Mouse (Mus musculus): Measurements from ENCODE around the gene Abl2. TPM values are rescaled to one million over a fixed set of nuclear protein-coding genes. Genes with fewer than 3 reads are reported as not detected.

Abl2 gene
- total and polyA plus RNA-seq, 2 experiments from 2014 or later: 4.6 to 29.2 TPM

DNA sequence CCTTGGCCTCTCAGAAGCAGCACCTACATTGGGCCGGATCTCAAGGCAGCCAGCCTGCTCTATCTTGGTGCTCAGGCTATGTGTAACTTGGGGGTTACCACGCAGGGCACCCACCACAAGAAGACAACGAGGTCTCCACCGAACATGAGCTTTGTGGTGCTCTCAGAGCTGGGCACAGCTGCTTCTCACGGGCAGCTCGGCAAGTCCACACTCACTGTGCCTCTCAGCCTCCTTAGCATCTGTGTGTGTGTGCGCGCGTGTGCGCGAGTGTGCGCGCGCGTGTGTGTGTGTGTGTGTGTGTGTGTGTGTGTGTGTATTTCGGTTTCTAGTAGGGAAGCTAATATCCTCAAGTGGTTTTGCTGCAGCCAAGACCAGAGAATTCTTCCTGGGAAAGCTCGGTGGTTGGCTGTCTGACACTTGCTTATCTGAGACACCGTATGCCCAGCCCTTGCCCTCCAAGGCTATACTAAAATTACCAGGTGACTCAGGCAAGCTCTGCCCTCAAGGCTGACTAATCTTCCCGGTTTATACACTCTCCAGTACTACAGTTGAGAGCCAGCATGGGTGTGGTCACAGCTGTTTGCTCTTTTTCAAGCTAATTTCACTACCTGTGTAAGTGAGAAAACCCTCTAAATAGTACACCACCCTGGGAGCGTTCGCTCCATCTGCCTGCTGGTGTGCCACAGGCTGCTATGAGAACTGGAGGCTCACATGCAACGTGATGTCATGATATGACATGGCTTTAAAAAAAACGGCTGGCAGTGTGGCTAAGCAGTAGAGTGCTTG is 108.7 kb downstream of the Abl2 start:
- ATAC-seq (peak; percentile 29; the same call in 1 of the 2 replicates), DNase-seq (no peak)
- H3K9me3 ChIP-seq (ENCODE audit: low read length): no peaks in the 10 kb centered on the region
- H3K9ac ChIP-seq: no peak overlapping the region
- no peaks in the 10 kb centered on the region for H3K27me3 ChIP-seq (ENCODE audit: insufficient read depth, low read length)
- H3K4me1 ChIP-seq (ENCODE audit: insufficient read depth): no peaks in the 10 kb centered on the region
- H3K27ac ChIP-seq (ENCODE audit: low read depth, low read length): no peak overlapping the region
- WGBS: 89% methylated on average over 23 of the region's 23 CpGs
- H3K4me2 ChIP-seq (ENCODE audit: low read depth): no peak overlapping the region
- no peak for TF ChIP-seq CTCF (IDR thresholded peaks at IDR 0.05; ENCODE audit: low read depth)
- H3K4me3 ChIP-seq (ENCODE audit: low read depth, low read length): no peak overlapping the region
- H3K36me3 ChIP-seq (ENCODE audit: insufficient read depth): no peaks in the 10 kb centered on the region

DNA sequence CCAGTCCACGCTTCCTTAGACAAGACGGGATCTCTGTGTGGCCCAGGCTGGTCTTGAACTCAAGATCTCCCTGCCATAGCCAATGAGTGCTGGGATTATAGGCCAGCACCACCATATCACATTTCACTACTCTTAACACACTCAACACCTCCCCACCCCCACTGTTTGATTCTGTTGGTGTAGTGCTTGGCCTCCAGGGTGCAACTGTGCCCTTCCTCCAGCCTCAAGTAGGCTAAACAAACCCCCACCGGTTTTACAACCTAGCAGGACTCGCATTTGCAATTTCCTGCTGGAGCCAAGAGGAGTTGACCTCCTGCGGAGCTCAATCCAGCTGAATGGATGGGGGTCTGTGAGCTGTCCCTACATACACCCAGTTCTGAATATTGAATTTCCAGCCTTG is 110.0 kb downstream of the Abl2 start:
- TF ChIP-seq CTCF (IDR thresholded peaks at IDR 0.05; ENCODE audit: low read depth): no peak
- no peak overlapping the region for H3K27ac ChIP-seq (ENCODE audit: low read depth, low read length)
- DNase-seq: no peak
- no peaks in the 10 kb centered on the region for H3K4me1 ChIP-seq (ENCODE audit: insufficient read depth)
- no peak overlapping the region for H3K4me3 ChIP-seq (ENCODE audit: low read depth, low read length)
- no peaks in the 10 kb centered on the region for H3K36me3 ChIP-seq (ENCODE audit: insufficient read depth)
- no peak for ATAC-seq
- H3K4me2 ChIP-seq (ENCODE audit: low read depth): no peak overlapping the region
- no peak overlapping the region for H3K9ac ChIP-seq
- no peaks in the 10 kb centered on the region for H3K27me3 ChIP-seq (ENCODE audit: insufficient read depth, low read length)
- 50% methylated on average over 5 of the region's 5 CpGs for WGBS
- no peaks in the 10 kb centered on the region for H3K9me3 ChIP-seq (ENCODE audit: low read length)

DNA sequence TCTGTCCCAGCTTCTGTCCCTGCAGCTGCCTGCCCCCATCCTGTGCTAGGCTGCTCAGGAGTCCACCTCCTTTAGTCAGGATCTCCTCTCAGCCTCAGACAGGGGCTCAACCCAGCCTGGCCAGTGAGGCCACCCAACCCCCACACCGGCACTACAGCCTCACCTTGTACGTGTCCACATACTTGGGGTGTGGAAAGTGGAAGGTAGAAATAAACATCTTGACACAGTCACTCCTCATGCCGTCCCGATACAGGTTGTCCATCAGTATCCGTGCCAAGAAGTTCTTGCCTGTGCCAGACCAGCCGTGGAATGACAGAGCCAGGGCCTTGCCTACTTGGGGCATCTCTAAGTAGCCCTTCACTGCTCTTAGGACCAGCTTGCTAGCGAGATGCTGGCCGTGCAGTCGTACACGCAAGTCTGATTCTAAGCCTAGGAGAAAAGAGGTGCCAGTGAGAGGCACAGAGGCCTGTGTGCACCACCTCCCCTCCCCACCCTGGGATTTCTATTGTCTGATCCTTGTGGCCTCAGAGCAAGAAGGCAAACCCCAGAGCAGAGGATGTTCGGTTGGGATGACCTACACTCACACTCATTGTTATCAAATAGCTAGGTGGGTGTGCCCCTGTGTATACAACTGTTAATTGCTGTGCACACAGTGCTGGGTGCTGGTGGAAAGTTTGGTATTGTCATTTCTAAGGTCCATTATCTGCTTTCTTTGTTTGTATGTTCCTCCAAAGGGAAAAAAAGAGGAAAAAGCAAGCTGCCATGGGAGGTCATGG is 110.8 kb downstream of the Abl2 start:
- no peaks in the 10 kb centered on the region for H3K9me3 ChIP-seq (ENCODE audit: low read length)
- WGBS: 52% methylated on average over 11 of the region's 11 CpGs
- H3K27ac ChIP-seq (ENCODE audit: low read depth, low read length): no peak overlapping the region
- H3K4me1 ChIP-seq (ENCODE audit: insufficient read depth): no peaks in the 10 kb centered on the region
- no peak for TF ChIP-seq CTCF (IDR thresholded peaks at IDR 0.05; ENCODE audit: low read depth)
- DNase-seq (no peak), ATAC-seq (no peak)
- H3K4me3 ChIP-seq (ENCODE audit: low read depth, low read length): no peak overlapping the region
- no peak overlapping the region for H3K4me2 ChIP-seq (ENCODE audit: low read depth)
- 0 out of 2 replicates have a peak, but pooled peaks cover under 1% of the 10 kb centered on the region for H3K27me3 ChIP-seq (ENCODE audit: insufficient read depth, low read length)
- H3K36me3 ChIP-seq (ENCODE audit: insufficient read depth): no peaks in the 10 kb centered on the region
- no peak overlapping the region for H3K9ac ChIP-seq

DNA sequence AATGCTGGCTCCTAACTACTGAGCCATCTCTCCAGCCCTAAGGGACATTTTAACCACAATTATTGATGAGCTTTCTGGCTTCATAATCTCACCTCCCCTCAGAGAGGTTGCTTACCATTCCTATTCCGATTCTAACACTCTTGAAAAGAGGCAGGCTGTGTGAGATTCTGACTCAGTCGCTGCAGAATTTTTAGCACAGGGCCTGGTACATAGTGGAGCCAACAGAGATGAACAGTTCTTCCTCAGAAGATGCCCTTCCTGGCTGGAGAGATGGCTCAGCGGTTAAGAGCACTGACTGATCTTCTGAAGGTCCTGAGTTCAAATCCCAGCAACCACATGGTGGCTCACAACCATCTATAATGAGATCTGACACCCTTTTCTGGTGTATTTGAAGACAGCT is 113.3 kb downstream of the Abl2 start:
- 0 out of 2 replicates have a peak, but pooled peaks cover 3% of the 10 kb centered on the region for H3K27me3 ChIP-seq (ENCODE audit: insufficient read depth, low read length)
- no peak overlapping the region for H3K4me2 ChIP-seq (ENCODE audit: low read depth)
- no peak overlapping the region for H3K9ac ChIP-seq
- DNase-seq: no peak
- 96% methylated on average over 3 of the region's 3 CpGs for WGBS
- H3K36me3 ChIP-seq (ENCODE audit: insufficient read depth): no peaks in the 10 kb centered on the region
- no peak overlapping the region for H3K27ac ChIP-seq (ENCODE audit: low read depth, low read length)
- H3K4me1 ChIP-seq (ENCODE audit: insufficient read depth): no peaks in the 10 kb centered on the region
- no peak for TF ChIP-seq CTCF (IDR thresholded peaks at IDR 0.05; ENCODE audit: low read depth)
- H3K4me3 ChIP-seq (ENCODE audit: low read depth, low read length): no peak overlapping the region
- H3K9me3 ChIP-seq (ENCODE audit: low read length): no peaks in the 10 kb centered on the region
- no peak for ATAC-seq

DNA sequence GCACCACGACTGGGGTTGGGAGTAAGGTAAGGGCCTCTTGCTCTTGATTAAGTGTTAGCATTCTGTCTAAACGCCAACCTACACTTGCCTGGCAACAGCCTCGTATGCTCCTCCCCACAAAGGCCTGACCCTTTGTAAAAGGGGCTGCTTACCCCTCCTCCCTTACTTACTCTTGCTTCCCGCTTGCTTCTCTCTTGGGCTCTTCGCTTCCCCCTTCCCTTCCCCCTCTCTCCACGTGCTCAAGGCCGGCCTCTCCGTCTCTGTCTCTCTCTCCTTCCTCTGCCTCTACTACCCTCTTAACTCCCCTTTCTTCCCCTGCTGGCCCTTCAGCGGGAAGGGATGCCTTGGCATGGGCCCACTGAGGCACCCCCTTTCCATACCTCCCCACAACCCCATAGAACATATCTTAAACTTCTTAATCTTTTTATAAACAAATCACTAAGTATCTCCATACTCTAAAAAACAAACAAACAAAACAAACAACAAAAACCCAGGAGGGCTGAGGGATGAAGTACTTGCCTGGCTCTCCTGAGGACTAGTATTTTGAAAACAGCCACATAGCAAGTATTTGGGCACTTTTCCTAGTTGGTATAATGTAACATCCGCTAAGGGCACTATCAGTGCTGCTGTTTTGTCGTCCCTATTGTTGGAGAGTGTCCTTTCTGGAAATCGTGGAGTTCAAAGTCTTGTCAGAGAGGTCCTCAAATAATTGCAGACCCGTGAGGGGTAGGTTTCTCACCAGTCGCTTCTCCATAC is 114.3 kb downstream of the Abl2 start:
- H3K36me3 ChIP-seq (ENCODE audit: insufficient read depth): no peaks in the 10 kb centered on the region
- WGBS: 9% methylated on average over 14 of the region's 14 CpGs
- peak overlapping the region; percentile 48 for H3K4me3 ChIP-seq (ENCODE audit: low read depth, low read length)
- peak overlapping the region; percentile 92 for H3K4me2 ChIP-seq (ENCODE audit: low read depth)
- H3K9ac ChIP-seq: no peak overlapping the region
- no peaks in the 10 kb centered on the region for H3K4me1 ChIP-seq (ENCODE audit: insufficient read depth)
- H3K9me3 ChIP-seq (ENCODE audit: low read length): no peaks in the 10 kb centered on the region
- DNase-seq (no peak), ATAC-seq (no peak)
- no peak overlapping the region for H3K27ac ChIP-seq (ENCODE audit: low read depth, low read length)
- H3K27me3 ChIP-seq (ENCODE audit: insufficient read depth, low read length): 0 out of 2 replicates have a peak, but pooled peaks cover 3% of the 10 kb centered on the region
- TF ChIP-seq CTCF (IDR thresholded peaks at IDR 0.05; ENCODE audit: low read depth): no peak

DNA sequence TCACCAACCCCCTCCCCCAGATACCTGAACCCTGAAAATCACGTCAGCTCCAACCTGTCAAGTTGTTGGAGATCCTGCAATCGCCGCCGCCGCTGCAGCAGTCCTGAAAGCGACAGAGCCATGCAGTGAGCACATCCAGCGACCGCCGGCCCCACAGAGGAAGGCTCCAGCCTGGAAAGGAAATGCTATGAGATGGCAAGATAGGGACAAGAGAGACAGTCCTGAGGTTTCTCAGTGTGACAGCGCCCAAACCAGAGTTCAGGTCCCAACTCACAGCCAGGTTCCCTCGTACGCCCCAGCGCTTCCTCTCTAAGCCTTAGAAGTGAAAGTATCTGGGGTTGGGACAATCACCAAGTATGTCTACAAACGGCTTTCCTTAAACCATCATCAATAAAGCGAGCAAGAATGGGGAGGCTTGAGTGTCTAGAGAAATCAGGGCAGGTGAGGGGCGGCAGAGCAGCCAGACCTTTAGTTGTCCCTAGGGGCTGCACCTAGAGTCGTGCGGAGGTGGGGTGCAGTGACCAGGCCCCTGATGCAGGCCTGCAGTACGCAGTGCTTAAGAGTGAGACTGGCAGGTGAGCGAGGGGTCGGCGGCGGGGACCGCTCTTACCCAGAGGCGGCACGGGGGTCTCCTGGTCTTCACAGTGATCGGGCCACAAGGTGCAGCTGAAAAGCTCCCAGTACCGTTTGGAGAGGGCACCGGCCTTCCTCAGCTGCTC is 115.0 kb downstream of the Abl2 start:
- no peaks in the 10 kb centered on the region for H3K36me3 ChIP-seq (ENCODE audit: insufficient read depth)
- H3K27me3 ChIP-seq (ENCODE audit: insufficient read depth, low read length): 0 out of 2 replicates have a peak, but pooled peaks cover 3% of the 10 kb centered on the region
- H3K4me2 ChIP-seq (ENCODE audit: low read depth): peak overlapping the region; percentile 92
- 4% methylated on average over 29 of the region's 29 CpGs for WGBS
- ATAC-seq (peak; percentile 34), DNase-seq (peak; percentile 14)
- peak overlapping the region; percentile 53 for H3K9ac ChIP-seq
- no peaks in the 10 kb centered on the region for H3K9me3 ChIP-seq (ENCODE audit: low read length)
- TF ChIP-seq CTCF (IDR thresholded peaks at IDR 0.05; ENCODE audit: low read depth): no peak
- peak overlapping the region; percentile 48 for H3K4me3 ChIP-seq (ENCODE audit: low read depth, low read length)
- 0 out of 2 replicates have a peak overlapping the region, but pooled peaks have one; percentile 35 for H3K27ac ChIP-seq (ENCODE audit: low read depth, low read length)
- no peaks in the 10 kb centered on the region for H3K4me1 ChIP-seq (ENCODE audit: insufficient read depth)

Data from forebrain, postnatal 0 days (tissue).